Mouse (Mus musculus): ENCODE measurements around the gene Camk1d.

DNA sequence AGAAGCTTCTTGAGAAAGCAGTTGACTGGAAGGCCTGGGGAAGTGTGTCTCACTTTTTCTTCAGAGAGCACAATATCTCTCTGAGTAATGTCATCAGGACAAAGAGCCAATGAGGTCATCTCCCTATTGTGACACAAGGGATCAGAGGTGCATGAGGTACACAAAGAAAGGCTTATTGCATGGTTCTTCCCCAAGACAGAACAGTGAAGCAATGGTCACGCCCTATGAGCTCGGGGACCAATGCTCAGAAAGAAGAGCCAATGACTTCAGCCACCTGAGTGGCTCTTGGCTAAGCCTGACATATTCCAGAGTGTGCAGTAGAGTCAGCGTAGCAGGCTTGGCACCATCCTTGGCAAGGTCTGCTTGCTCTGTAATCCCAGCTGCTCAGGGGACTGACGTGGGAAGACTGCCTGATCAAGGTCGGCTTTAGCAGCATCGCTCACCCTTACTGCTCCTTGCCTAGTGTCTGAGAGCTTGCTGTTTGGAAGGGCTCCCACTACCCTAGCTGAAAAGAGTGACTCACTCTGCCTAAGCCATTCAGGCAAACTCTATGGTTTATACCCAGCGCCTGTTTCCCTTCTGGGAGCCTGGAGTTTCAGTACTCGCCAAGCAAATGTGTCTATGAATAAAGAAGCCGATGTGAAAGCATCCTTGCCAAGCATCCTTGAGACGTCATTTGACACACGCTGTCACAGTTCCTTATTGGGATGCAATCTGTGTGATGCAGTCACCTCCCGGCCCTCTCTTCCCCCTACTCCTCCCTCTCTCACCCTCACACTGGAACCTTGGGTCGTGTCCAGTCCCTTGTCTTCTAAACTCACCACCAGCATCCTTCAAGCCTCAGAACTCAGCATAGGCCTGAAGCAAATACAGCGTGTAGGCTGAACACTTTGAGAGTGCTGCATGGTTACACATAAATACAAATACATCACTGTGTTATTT lies 77.2 kb downstream of the Camk1d start:
- no peak for TF ChIP-seq CTCF (IDR thresholded peaks at IDR 0.05; ENCODE audit: low read depth)
- no peak for TF ChIP-seq EP300 (IDR thresholded peaks at IDR 0.05; ENCODE audit: low read depth)

All from heart, postnatal 0 days (tissue).